Mouse (Mus musculus) midbrain, embryonic 14.5 days (tissue): ENCODE data around the gene Prkch. TPM values are rescaled to one million over a fixed set of nuclear protein-coding genes. Genes with fewer than 3 reads are reported as not detected.

Experiments used
- ATAC-seq: fragments of 200-750 bp; cut with Nextera tagmentation; 2 replicates; pipeline ENCODE4 v1.8.0; 2017; ENCODE audit warnings: moderate number of reproducible peaks, moderate library complexity; ENCODE audit not compliant: low FRiP score, low TSS enrichment
- DNase-seq: peaks from one replicate; pipeline ENCODE4 v3.0.0-alpha.2; 2015
- H3K27ac ChIP-seq: fragments of 300-500 bp; sonication (generic); replicated peaks from 2 replicates; pipeline ENCODE4 v1.5.1; 2014; ENCODE audit warnings: mild to moderate bottlenecking, low read depth, low read length, moderate library complexity
- H3K27me3 ChIP-seq: fragments of 300-500 bp; sonication (generic); 2 replicates; pipeline ENCODE4 v1.6.1; 2014; ENCODE audit warnings: low read length, control low read depth, mixed read lengths; ENCODE audit not compliant: control insufficient read depth, insufficient read depth
- H3K36me3 ChIP-seq: fragments of 300-500 bp; sonication (generic); 2 replicates; pipeline ENCODE4 v1.6.1; 2014; ENCODE audit warnings: low read length, control low read depth; ENCODE audit not compliant: control insufficient read depth, insufficient read depth
- H3K4me1 ChIP-seq: fragments of 300-500 bp; sonication (generic); 2 replicates; pipeline ENCODE4 v1.6.1; 2014; ENCODE audit warnings: mild to moderate bottlenecking, antibody characterized with exemption, low read length, control low read depth; ENCODE audit not compliant: control insufficient read depth, insufficient read depth
- H3K4me2 ChIP-seq: fragments of 300-500 bp; sonication (generic); 2 replicates; pipeline ENCODE4 v1.6.1; 2014; ENCODE audit warnings: mild to moderate bottlenecking, low read length, moderate library complexity
- H3K4me3 ChIP-seq: fragments of 300-500 bp; sonication (generic); replicated peaks from 2 replicates; pipeline ENCODE4 v1.5.1; 2014; ENCODE audit warnings: low read depth, low read length
- H3K9ac ChIP-seq: fragments of 300-500 bp; sonication (generic); replicated peaks from 2 replicates; pipeline ENCODE4 v1.6.1; 2014; ENCODE audit warnings: mild to moderate bottlenecking, low read length, moderate library complexity
- H3K9me3 ChIP-seq: fragments of 300-500 bp; sonication (generic); 2 replicates; pipeline ENCODE4 v1.6.1; 2016; ENCODE audit warnings: low read length, control low read depth, mixed read lengths; ENCODE audit not compliant: control insufficient read depth
- WGBS: fragments of 180-500 bp; shearing (Covaris S2); extraction: QIAGEN DNeasy Blood & Tissue Kit; methylation state at CpG from one replicate; pipeline ENCODE4 v1.1.7; 2014; 5-methylcytosine and 5-hydroxymethylcytosine counted together
- polyA plus RNA-seq: library from polyadenylated mRNA; unstranded; fragments of >200 nt; fragmentation: Nextera tagmentation; extraction: Ambion mirVana; gene quantifications from 2 replicates; pipeline ENCODE4 v1.2.1, GENCODE M21; 2014

The Prkch gene
- polyA plus RNA-seq, 1 experiment from 2014 or later: 8.7 TPM

DNA sequence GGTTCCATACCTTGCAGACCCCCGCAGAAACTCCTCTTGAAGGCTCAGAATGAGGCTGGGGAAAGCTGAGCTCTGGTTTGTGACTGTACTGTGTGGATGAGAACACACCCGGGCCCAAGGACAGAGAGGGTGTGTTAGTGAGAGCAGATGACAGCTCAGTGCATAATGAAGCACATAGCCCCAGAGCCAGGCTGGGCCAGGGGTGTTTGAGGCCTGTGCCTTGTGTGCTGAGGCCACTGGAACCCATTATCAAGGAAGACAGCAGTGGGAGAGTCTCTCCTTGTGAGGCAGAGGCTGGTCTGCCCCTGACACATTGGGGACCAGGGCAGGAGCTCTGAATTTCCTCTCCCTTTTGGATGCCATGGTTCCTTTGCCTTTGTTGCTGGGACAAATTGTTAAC lies 231.3 kb downstream of the Prkch start:
- no peak overlapping the region for H3K9ac ChIP-seq
- no peaks in the 10 kb centered on the region for H3K27me3 ChIP-seq
- peaks cover 5% of the 10 kb centered on the region for H3K4me1 ChIP-seq
- WGBS: 69% methylated on average over 2 of the region's 2 CpGs
- ATAC-seq: no peak
- H3K9me3 ChIP-seq: no peaks in the 10 kb centered on the region
- H3K4me3 ChIP-seq: no peak overlapping the region
- DNase-seq: no peak
- no peak overlapping the region for H3K4me2 ChIP-seq
- H3K36me3 ChIP-seq: no peaks in the 10 kb centered on the region
- H3K27ac ChIP-seq: no peak overlapping the region

DNA sequence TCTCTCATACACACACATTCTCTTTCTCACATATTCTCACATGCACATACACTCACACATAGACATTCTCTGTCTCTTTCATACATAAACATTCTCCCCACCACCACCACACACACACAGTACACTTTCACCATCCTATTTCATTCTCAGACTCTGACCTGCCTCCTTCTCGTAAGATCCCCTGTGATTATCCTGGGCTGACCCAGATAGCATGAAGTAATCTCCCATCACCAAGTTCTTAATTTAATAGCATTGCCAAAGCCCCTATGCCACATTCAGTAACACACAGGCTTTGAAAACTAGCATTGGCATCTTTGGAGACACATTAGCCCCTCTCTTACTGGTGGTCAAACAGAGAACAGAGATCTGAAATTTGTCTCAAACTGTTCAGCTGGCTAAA lies 232.3 kb downstream of the Prkch start:
- Histone ChIP-seq H3K9me3 (no peaks in the 10 kb centered on the region), H3K4me1 (no peaks in the 10 kb centered on the region), H3K27me3 (no peaks in the 10 kb centered on the region), H3K27ac (no peak overlapping the region), H3K9ac (no peak overlapping the region), H3K4me2 (no peak overlapping the region), H3K4me3 (no peak overlapping the region), H3K36me3 (no peaks in the 10 kb centered on the region)
- DNase-seq: no peak
- 74% methylated on average over 1 of the region's 1 CpGs for WGBS
- no peak for ATAC-seq

DNA sequence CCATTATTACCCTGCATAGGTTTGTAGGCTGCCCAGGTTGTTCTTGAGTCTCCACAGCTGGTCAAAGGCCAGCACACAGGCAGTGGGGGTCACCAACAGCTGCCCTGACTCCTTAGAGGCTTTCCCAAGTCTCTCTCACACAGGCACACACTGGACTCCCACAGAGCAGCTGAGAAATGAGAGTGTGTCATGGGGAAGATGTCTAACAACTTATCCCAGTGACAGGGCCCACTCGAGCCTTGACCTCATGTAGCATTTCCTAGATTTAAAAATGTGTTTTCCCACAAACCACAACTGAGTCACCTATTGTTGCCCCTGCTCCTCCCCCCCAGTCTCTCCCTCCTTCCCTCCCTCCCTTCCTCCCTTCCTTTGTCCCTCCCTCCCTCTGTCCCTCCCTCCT lies 234.2 kb downstream of the Prkch start:
- DNase-seq (no peak), ATAC-seq (no peak)
- 48% methylated on average over 1 of the region's 1 CpGs for WGBS
- Histone ChIP-seq H3K27ac (no peak overlapping the region), H3K27me3 (no peaks in the 10 kb centered on the region), H3K36me3 (no peaks in the 10 kb centered on the region), H3K4me2 (no peak overlapping the region), H3K9me3 (no peaks in the 10 kb centered on the region), H3K4me3 (no peak overlapping the region), H3K9ac (no peak overlapping the region), H3K4me1 (no peaks in the 10 kb centered on the region)

DNA sequence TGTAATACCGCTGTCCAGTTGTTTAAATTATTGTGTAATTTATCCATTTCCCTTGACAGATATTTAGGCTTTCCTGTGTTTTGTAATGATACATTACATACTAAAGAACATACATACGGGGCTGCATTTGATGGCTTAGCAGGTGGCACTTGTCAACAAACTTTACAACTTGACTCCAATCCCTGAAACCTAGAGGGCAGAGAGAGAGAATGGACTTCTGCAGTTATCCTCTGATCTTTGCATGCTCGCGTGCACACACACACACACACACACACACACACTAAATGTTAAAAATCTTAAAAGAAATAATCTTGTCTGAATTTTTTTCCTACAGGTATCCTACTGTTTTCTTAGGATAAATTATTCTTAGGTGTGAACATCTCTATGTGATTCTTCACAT lies 236.6 kb downstream of the Prkch start:
- H3K4me2 ChIP-seq: no peak overlapping the region
- H3K9ac ChIP-seq: no peak overlapping the region
- 85% methylated on average over 4 of the region's 4 CpGs for WGBS
- no peaks in the 10 kb centered on the region for H3K4me1 ChIP-seq
- H3K9me3 ChIP-seq: no peaks in the 10 kb centered on the region
- H3K4me3 ChIP-seq: no peak overlapping the region
- H3K27me3 ChIP-seq: no peaks in the 10 kb centered on the region
- H3K36me3 ChIP-seq: no peaks in the 10 kb centered on the region
- no peak overlapping the region for H3K27ac ChIP-seq
- ATAC-seq (no peak), DNase-seq (no peak)

DNA sequence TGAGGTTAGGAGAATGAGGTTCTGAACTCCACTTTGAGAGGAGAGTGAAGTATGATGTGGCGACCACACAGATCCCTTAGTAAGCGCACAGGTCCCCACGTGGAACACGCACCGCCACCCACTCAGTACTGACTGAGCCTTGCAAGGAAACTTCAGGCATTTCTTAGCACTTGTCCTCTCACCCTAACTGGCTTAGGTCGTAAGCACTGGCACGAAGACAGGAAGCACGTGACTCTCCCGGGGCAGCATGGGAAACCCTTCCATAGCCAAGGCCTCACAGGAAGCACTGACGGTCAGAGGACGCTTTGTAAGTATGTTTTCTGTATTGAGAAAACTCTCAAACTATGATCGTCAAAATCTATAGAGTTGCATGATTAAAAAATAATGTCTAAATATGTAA lies 237.7 kb downstream of the Prkch start:
- Histone ChIP-seq H3K9ac (no peak overlapping the region), H3K4me3 (no peak overlapping the region), H3K27me3 (no peaks in the 10 kb centered on the region), H3K4me1 (no peaks in the 10 kb centered on the region), H3K36me3 (no peaks in the 10 kb centered on the region), H3K4me2 (no peak overlapping the region), H3K9me3 (no peaks in the 10 kb centered on the region), H3K27ac (no peak overlapping the region)
- DNase-seq (no peak), ATAC-seq (no peak)
- WGBS: 90% methylated on average over 12 of the region's 12 CpGs

DNA sequence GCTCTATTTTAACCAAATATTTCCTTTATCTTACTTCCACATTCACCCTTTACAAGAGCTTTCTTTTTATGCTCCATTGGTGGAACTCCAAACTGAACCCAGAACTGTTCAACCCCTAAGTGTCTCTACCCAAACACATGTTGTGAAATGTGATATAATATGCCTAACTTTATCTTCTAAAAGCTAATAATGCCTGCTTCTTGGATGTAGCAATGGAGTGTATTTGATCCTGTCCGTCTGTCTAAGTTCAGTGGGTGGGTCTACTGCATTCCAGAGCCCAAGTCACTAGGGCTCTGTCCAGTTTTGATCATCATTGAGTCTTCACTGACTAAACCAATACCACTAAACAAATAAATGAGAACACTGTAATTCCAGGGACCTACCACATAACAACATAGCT lies 240.2 kb downstream of the Prkch start:
- 71% methylated on average over 1 of the region's 1 CpGs for whole genome bisulfite sequencing
- Histone ChIP-seq H3K4me2 (no peak overlapping the region), H3K4me1 (no peaks in the 10 kb centered on the region), H3K4me3 (no peak overlapping the region), H3K9ac (no peak overlapping the region), H3K9me3 (no peaks in the 10 kb centered on the region), H3K36me3 (no peaks in the 10 kb centered on the region), H3K27me3 (no peaks in the 10 kb centered on the region), H3K27ac (no peak overlapping the region)
- ATAC-seq: no peak
- no peak for DNase-seq

Other genes with a start within 250 kb of the Prkch start
- gene Tmem30b, start 38.4 kb upstream of the Prkch start, polyA plus RNA-seq: 0.16 TPM in 1 of 2 replicates, not detected in the other